In genomic region chr17:36257241-36257947, GRCm38 (mm10) we compare ENCODE assay signal across 8 mouse cellular contexts. TPM values are rescaled to one million over a fixed set of nuclear protein-coding genes. Genes with fewer than 3 reads are reported as not detected.
DNase-seq lines count a peak whose midpoint lies in the region; ATAC-seq lines count a peak whose summit lies in the region.

No protein-coding gene starts in this region.

- peaks cover 15% of the 10 kb centered on the region for H3K4me1 ChIP-seq in forebrain, embryonic 10.5 days
- peaks cover 0 to 7% of the 10 kb centered on the region in 2 experiments; a peak in 2 of 4 replicates for H3K4me1 ChIP-seq in heart, embryonic 14.5 days (ENCODE audit: control insufficient read depth in 2 of 2, insufficient read depth in 2 of 2, low read length in 2 of 2)
- peaks cover 15% of the 10 kb centered on the region for H3K4me1 ChIP-seq in liver, embryonic 12.5 days
- H3K4me1 ChIP-seq in stomach, embryonic 14.5 days (ENCODE audit: control insufficient read depth, insufficient read depth, low read length), result 0 out of 2 replicates have a peak, but pooled peaks cover 4% of the 10 kb centered on the region

- H3K27me3 ChIP-seq in forebrain, embryonic 10.5 days (ENCODE audit: poor library complexity, severe bottlenecking), result peaks cover 9% of the 10 kb centered on the region
- H3K27me3 ChIP-seq in heart, embryonic 14.5 days (ENCODE audit: control insufficient read depth, insufficient read depth, low read length), result no peaks in the 10 kb centered on the region
- H3K27me3 ChIP-seq in liver, embryonic 12.5 days (replicated peaks), result peaks cover 8% of the 10 kb centered on the region
- H3K27me3 ChIP-seq in stomach, embryonic 14.5 days (ENCODE audit: control insufficient read depth, insufficient read depth, low read length), result no peaks in the 10 kb centered on the region

- ATAC-seq in heart, embryonic 14.5 days (ENCODE audit: insufficient number of reproducible peaks, insufficient read depth, low FRiP score, low read depth), result peak; percentile 93
- peak; percentile 92 for ATAC-seq in liver, embryonic 12.5 days
- ATAC-seq in stomach, embryonic 14.5 days (ENCODE audit: insufficient number of reproducible peaks, insufficient read depth, low FRiP score, low read depth), result peak; percentile 92

- peak overlapping the region; percentile 57 for H3K4me2 ChIP-seq in heart, embryonic 14.5 days (ENCODE audit: low read length)
- H3K4me2 ChIP-seq in liver, embryonic 12.5 days, result peak overlapping the region; percentile 73
- H3K4me2 ChIP-seq in stomach, embryonic 14.5 days (replicated peaks; ENCODE audit: low read depth, low read length), result peak overlapping the region; percentile 44

- peak overlapping the region; percentile 79 for H3K9ac ChIP-seq in heart, embryonic 14.5 days (ENCODE audit: low read length)
- peak overlapping the region; percentile 88 for H3K9ac ChIP-seq in liver, embryonic 12.5 days
- H3K9ac ChIP-seq in stomach, embryonic 14.5 days (replicated peaks; ENCODE audit: low read depth, low read length), result peak overlapping the region; percentile 69

- no peaks in the 10 kb centered on the region for H3K9me3 ChIP-seq in forebrain, embryonic 10.5 days
- H3K9me3 ChIP-seq in heart, embryonic 14.5 days (ENCODE audit: control insufficient read depth, low read length), result no peaks in the 10 kb centered on the region
- no peaks in the 10 kb centered on the region for H3K9me3 ChIP-seq in liver, embryonic 12.5 days (replicated peaks)
- H3K9me3 ChIP-seq in stomach, embryonic 14.5 days (ENCODE audit: control insufficient read depth, low read depth, low read length), result no peaks in the 10 kb centered on the region

- peak; percentile 87 for DNase-seq in CD4-positive, CD25-positive, alpha-beta regulatory T cell, adult 2 months (ENCODE audit: low read depth, low spot score)
- peak; percentile 48 for DNase-seq in c-Kit-positive CD71-negative TER-119-negative erythroid progenitor cells, embryonic 14.5 days (ENCODE audit: low read depth)
- peak; percentile 68 for DNase-seq in forebrain, embryonic 10.5 days (ENCODE audit: extremely low spot score, low spot score)
- peak; percentile 88 for DNase-seq in kidney, postnatal 14 days
- DNase-seq in natural killer cell, adult 2 months (ENCODE audit: low spot score in 2 of 2), result peak; percentile 52 to 62

- H3K27ac ChIP-seq in forebrain, embryonic 10.5 days, result peak overlapping the region; percentile 89
- peak overlapping the region; percentile 67 to 69; a peak in 3 of 4 replicates for H3K27ac ChIP-seq in heart, embryonic 14.5 days (replicated peaks in 1 of 2; ENCODE audit: control insufficient read depth in 1 of 2, insufficient read depth in 1 of 2, low read depth in 2 of 2, low read length in 2 of 2)
- H3K27ac ChIP-seq in liver, embryonic 12.5 days, result peak overlapping the region; percentile 66
- peak overlapping the region; percentile 68 for H3K27ac ChIP-seq in stomach, embryonic 14.5 days (ENCODE audit: low read length)

- peak overlapping the region; percentile 75 for H3K4me3 ChIP-seq in forebrain, embryonic 10.5 days
- H3K4me3 ChIP-seq in heart, embryonic 14.5 days (ENCODE audit: control insufficient read depth in 1 of 2, insufficient read depth in 1 of 2, low read depth in 1 of 2, low read length in 2 of 2), result peak overlapping the region; percentile 80 to 93
- peak overlapping the region; percentile 84 for H3K4me3 ChIP-seq in liver, embryonic 12.5 days
- peak overlapping the region; percentile 84 for H3K4me3 ChIP-seq in stomach, embryonic 14.5 days (ENCODE audit: low read depth, low read length)

- WGBS in forebrain, embryonic 10.5 days, result under 1% methylated on average over 37 of the region's 37 CpGs
- WGBS in heart, embryonic 14.5 days, result under 1% methylated on average over 37 of the region's 37 CpGs
- under 1% methylated on average over 37 of the region's 37 CpGs for WGBS in liver, embryonic 12.5 days (ENCODE audit: insufficient replicate concordance)
- under 1% methylated on average over 37 of the region's 37 CpGs for WGBS in stomach, embryonic 14.5 days

- H3K36me3 ChIP-seq in forebrain, embryonic 10.5 days (replicated peaks), result peaks cover 46% of the 10 kb centered on the region
- H3K36me3 ChIP-seq in heart, embryonic 14.5 days (ENCODE audit: control insufficient read depth, insufficient read depth, low read length), result peaks cover 43% of the 10 kb centered on the region
- H3K36me3 ChIP-seq in liver, embryonic 12.5 days, result peaks cover 41% of the 10 kb centered on the region
- peaks cover 23% of the 10 kb centered on the region for H3K36me3 ChIP-seq in stomach, embryonic 14.5 days (ENCODE audit: control insufficient read depth, insufficient read depth, low read length)

RNA-seq across cellular contexts. Expression of gene Rpp21, which starts 0.5 kb away (rescaled TPM):
- polyA plus RNA-seq in forebrain, embryonic 10.5 days (2016; fragmentation: Nextera tagmentation; extraction: Ambion mirVana), result 94.4 and 98.2 TPM in 2 replicates
- 108 and 111 TPM in 2 replicates for polyA plus RNA-seq in heart, embryonic 14.5 days (2014; fragmentation: Nextera tagmentation; extraction: Ambion mirVana)
- 80.6 and 89.7 TPM in 2 replicates for polyA plus RNA-seq in liver, embryonic 12.5 days (2016; fragmentation: Nextera tagmentation; extraction: Ambion mirVana)
- 133 and 167 TPM in 2 replicates for polyA plus RNA-seq in stomach, embryonic 14.5 days (2014; fragmentation: Nextera tagmentation; extraction: Ambion mirVana)

RNA-seq across cellular contexts. Expression of gene Trim39, which starts 14.7 kb away (rescaled TPM):
- 20.5 and 23.9 TPM in 2 replicates for polyA plus RNA-seq in forebrain, embryonic 10.5 days (2016; fragmentation: Nextera tagmentation; extraction: Ambion mirVana)
- polyA plus RNA-seq in heart, embryonic 14.5 days (2014; fragmentation: Nextera tagmentation; extraction: Ambion mirVana), result 8.7 and 9.5 TPM in 2 replicates
- polyA plus RNA-seq in liver, embryonic 12.5 days (2016; fragmentation: Nextera tagmentation; extraction: Ambion mirVana), result 10.1 and 11.0 TPM in 2 replicates
- polyA plus RNA-seq in stomach, embryonic 14.5 days (2014; fragmentation: Nextera tagmentation; extraction: Ambion mirVana), result 16.3 and 16.4 TPM in 2 replicates

RNA-seq across cellular contexts. Expression of gene H2-M10.2, which starts 28.9 kb away (rescaled TPM):
- 0.21 TPM in 1 of 2 replicates, not detected in the other for polyA plus RNA-seq in forebrain, embryonic 10.5 days (2016; fragmentation: Nextera tagmentation; extraction: Ambion mirVana)
- not detected in 2 replicates for polyA plus RNA-seq in heart, embryonic 14.5 days (2014; fragmentation: Nextera tagmentation; extraction: Ambion mirVana)
- polyA plus RNA-seq in liver, embryonic 12.5 days (2016; fragmentation: Nextera tagmentation; extraction: Ambion mirVana), result not detected in 2 replicates
- polyA plus RNA-seq in stomach, embryonic 14.5 days (2014; fragmentation: Nextera tagmentation; extraction: Ambion mirVana), result 0.22 and 0.30 TPM in 2 replicates

Comparison
In these comparisons a context has a peak if more than half of its experiments do, and no peak if none do; other contexts are left out.
1. Peak in every context shown above with its lines: DNase-seq, ATAC-seq, H3K4me3 ChIP-seq and H3K27ac ChIP-seq.